Mouse (Mus musculus): ENCODE data around the gene Slc16a5.

DNA sequence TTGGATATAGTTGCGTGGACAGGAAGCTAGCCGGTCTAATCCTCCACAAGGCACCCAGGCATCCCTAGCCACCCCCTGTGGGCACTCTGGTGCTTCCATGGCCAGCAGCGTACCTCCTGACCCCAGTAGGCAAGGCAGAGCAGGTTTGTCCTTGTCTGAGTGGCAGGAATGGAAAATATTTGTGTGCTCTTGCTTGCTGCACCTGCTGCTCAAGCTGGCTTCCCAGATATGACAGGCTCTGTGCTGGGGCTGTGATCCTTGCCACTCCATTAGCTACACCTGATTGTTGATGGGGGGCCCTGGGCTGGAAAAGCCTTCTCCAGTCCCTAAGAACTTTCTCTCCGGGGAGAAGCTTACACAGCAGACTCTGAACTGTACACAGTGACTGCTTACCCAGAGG lies 9.0 kb upstream of the Slc16a5 start:
- TF ChIP-seq CTCF (IDR thresholded peaks at IDR 0.05; ENCODE audit: low read depth, low read length), result no peak
- no peak for TF ChIP-seq POLR2A (IDR thresholded peaks at IDR 0.05; ENCODE audit: borderline replicate concordance, low read depth, low read length)
